Mouse (Mus musculus): Measurements from ENCODE around the gene Plin3.

Gene Plin3

DNA sequence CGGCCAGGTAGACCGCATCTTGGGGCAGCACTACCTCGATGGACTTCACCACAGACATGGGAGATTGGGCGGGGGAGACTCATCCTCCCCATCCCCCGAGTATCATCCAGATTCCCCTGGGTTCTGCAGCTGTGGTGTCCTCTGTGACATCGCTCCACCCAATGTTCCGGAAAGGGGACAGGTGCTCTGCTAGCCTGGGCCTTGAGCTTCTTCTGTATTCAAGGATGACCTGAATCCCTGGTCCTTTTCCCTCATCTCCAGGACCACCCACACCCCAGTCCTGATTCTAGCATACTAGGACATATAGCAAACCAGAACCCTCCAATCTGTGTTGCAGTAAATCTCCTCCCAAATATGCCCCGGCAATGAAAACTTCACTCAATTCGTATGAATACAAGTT is 7.5 kb upstream of the Plin3 start, which contains the start of gene Arrdc5:
Gene Arrdc5, minus strand, starts transcription at position 101 of the 400 bp plus-strand sequence.
- DNase-seq: no peak

DNA sequence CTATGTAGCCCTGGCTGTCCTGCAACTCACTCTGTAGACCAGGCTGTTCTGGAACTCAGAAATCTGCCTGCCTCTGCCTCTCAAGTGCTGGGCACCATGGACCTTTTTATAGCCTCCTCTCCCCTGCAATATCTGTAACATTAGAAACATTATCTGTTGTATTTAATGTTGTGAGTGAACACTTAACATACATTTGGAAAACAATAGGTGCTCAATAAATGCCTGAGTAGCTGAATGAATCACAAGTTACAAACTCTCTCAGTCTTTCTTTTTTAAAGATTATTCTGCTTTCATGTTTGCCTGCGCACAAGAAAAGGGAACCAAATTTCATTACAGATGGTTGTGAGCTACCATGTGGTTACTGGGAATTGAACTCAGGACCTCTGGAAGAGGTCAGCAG is 5.6 kb upstream of the Plin3 start:
- DNase-seq: no peak

DNA sequence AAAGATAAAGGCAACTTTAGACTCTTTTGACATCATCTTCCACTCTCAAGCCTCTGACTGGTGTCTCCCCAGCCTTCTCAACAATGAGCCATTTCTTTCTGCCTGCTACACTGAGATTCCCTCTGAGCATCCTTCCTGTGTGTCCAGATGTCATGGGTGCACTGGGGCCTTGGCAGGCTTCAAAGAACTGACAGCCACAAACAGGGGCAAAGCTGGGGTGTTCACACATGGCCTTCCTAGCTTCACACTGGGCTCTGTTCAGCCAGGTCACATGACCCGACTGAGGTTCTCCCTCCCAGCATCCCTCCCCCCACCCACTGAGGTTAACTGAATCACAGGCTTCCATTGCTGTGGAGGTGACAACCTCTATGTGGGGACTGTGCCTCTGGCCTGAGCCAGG is 3.5 kb upstream of the Plin3 start:
- DNase-seq: no peak

DNA sequence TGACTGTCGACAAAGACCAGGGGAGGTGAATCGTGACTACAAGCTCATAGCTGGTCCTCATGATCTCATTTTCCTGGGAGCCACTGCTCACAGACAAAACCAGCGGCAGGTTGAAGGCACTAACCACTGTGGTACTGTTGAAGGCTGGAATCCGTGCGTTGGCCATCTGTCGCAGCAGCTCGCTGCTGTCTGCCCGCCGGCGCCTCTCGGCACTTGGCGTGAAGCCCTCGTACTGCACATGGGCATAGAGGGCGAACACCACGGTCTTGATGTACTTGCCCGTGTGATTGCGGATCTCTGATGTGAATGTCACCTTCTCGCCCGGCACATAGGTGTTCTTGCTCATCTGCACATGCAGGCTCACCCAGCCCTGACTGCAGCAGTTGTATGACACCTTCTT is 1.6 kb upstream of the Plin3 start:
- DNase-seq: peak; percentile 62 to 70

DNA sequence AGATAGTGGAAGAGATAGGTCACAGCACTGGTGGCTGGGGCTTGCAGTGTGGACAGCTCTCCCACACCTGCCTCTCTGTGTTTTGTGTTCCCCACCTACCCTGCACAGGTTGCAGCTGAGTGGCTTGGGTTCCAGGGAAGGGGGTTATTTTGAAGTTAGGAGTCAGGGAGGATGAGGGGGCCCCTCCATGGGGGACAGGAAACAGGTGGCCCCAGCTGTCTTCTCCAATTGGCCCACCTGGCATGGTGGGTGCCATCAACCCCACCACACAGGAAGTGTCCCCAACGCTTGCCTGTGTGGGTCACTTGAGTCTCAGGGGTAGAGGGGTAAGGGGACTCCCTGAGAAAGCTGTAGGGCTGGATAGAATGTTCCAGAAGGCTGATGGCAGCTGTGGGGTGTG is 618 bp upstream of the Plin3 start:
- no peak for DNase-seq

DNA sequence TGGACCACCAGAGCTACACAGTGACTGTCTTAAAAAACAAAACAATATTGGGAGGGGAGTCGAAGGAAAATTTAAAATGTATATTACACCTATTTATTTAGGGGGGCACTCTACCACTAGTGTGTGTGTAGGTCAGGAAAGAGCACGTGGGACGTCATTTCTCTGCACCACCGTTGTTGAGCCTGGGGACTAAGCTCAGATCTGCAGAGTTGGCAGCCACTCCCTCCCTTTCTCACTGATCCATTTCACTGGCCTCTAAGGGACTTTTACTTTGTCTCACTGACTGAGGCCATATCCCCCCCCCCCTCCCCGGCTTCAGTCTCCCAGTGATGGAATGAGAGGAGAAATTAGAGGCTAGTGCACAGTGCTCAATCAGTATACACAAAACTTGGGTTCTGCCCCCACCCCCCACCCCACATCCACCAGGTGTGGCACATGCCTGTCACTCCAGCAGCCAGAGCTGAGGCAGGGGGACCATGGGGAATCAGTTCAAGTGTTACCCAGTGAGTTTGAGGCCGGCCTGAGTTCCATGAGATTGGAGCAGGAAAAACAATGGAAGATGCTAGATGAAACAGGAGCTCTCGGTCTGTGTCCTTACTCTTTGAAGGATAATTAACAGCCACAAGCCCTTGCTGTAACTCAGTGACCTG is 722 bp downstream of the Plin3 start:
- no peak for DNase-seq

DNA sequence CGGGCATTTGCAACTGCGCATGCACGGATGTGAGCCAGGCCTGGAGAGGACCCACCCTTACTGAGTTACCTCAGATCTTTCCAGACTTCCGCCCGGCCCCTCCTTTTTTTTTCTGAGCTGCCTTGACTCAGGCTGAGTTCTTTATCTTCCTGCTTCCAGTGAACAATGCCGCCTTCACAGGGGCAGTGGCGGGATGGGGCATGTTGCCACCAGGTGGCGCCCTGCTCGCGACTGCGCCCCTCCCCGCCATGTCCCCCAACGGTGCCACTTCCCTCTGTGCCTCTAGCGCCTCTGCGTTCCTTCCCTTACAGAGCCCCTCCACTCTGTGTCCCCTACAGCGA is 1.5 kb downstream of the Plin3 start:
- peak; percentile 66 to 74 for DNase-seq

DNA sequence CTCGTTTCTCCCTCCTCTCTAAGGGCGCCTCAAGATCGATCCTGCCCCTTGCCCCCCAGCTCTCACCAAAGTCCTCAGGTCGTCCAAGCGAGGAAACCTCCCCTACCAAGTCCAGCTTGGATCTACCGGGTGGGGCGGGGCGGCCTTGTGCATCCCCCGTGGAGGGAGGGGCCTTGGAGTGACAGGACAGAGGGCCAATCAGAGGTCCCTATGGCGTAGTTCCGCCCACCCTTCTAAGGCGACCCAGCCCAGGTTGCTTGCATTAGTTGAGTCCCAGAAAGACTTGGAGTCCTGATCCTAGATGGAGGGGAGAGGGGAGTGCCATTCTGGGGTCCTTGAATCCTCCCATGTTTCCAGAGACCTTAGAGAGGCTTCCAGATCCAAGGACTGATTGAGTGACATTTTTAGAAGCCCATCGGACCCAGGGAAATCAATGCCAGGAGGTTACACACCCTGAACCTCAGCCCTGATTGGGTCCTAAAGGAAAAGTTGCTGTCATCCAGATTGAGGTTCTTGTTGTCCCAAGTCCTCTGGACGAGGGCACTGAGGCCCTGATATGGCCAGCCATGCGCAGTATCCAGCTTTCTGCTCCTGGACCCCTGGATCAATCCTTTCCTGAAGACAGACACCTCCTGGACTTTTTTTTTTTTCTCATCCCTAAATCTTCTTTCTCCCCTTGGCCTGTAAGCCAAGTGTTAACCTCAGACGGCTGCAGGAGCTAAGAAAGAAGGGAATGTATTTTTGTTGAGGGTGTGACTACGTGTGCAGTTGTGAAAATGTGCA is 2.1 kb downstream of the Plin3 start:
- peak; percentile 38 to 52 for DNase-seq

DNA sequence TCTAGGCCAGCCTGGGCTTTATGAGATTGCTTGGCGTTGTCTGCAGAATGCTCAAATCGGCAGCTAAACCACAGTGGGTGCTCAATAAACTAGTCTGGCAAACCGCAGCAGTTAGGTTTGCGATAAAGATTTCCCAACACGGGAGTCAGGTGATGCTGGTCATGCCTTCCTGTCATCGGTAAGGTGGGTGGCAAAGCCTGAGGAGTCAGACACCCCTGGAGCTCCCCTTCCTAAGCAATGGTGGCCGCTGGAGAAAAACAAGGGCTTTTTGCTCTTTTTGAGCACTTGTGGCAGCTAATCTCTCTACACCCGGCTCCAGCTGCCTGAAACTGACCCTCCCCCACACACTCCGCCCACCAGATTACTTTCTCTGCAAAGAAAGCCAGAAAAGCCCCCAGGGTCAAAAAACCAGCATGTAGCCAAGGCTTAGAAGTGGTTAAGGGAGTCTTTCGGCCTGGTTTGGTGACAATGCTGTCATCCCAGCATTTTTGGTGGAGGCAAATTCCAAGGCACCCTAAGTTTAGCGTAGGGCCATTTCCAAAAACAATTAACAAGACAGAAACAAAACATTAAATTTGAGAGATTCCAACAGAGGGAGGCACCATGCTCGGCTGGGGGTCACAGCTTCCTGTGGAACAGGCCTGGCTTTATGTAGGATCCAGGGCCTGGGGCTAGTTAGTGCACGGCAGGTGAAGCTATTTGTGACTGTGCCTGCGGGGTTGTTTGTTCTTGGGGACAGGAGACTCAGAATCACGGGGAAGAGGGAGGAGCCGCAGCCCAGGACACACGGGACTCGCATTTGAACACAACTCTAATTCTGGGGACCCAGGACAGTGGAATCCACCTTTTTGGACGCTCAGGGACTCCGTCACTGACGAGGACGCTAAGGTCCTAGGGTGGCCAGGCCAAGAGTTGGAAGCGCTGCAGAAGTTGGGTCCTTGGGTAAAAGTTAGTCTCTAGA is 3.0 kb downstream of the Plin3 start:
- no peak for DNase-seq

DNA sequence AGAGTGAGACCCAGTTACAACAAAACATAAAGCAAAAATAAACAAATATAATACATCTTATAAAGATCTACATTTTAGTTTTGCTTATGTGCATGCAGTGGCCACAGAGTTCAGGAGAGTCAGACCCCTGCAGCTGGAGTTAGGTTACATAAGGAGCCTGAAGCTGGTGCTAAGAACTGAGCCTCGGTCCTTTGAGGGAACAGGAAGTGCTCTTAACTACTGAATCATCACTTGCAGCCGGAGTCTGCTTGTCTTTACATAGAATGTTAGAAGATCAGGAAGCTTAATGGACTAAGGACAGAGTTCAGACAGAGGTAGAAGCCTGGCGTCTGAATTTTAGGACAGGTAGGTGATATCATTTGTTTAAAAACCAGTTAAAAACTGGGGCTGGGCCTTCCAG is 3.8 kb downstream of the Plin3 start:
- no peak for DNase-seq

DNA sequence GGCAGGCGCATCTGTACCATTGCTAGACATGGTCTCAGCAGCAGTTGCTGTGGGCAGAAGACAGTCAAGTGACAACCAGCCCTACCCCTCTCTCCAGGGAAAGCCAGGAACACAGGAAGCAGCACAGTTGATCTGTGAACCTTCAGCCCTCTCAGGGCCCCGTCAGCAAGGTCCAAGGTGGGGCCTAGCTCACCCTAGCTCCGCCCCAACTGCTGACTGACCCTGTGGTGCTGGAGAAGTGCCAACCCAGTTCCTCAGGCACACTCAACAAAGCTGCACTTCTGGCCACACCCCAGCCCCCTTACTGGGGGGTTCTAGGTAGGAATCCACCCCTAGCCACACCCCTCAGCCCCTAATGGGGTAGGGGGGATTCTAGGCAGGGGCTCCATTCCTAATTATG is 4.8 kb downstream of the Plin3 start:
- no peak for DNase-seq

DNA sequence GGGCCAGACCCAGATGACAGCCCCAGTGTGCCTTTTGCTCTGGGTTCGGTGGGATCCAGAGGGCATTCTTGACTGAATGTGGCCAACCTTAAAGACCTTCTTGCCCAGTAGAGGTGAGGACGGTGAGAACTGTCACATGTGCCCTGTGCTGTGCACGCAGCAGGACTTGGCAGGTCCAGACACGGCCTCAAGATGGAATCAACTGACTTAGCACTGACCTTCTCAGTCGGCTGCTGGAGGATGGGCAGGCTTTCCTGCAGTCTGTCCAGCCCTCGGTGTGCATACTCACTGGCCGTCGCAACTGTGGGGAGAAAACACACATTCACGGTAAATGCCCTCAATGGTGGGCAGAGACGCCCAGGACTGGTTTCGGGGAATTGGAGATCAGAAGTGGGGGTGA is 6.7 kb downstream of the Plin3 start:
- no peak for DNase-seq

DNA sequence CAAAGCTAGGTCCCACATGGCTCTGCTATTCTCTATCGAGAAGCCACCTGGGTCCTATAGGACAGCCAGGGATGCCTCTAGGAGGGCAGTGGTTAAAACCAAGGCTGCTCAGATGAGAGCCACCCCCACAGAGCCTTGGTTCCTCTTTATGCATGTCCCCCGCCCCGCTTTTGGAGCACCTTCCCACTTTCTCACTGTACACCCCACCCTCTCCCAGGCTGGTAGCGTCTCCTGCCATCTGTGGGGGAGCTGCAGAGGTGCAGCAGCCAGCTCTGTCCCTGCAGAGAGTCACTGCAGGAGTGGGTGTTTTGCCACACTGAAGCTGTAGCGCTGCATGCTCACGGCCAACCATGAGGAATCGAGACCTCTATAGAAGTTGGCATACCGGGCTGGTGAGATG is 9.4 kb downstream of the Plin3 start:
- no peak for DNase-seq

DNA sequence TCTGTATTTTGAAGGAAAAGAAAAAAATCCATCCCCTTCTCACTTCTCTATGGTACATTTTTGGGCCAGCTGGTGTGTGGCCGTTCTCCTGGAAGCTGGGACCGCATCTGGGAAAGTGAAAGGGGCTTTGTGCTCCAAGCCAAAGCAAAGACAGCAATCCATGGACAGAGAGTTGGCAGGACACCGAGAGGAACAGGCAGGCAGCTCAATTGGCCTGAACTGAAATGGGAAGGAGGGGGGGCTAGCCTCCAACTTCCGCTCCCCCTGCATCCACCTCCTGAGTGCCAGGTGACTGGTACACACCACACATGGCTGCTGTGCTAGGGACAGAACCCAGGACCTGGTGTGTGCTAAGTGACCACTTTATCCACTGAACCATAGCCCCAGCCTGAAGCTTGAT is 9.9 kb downstream of the Plin3 start:
- DNase-seq: no peak

DNA sequence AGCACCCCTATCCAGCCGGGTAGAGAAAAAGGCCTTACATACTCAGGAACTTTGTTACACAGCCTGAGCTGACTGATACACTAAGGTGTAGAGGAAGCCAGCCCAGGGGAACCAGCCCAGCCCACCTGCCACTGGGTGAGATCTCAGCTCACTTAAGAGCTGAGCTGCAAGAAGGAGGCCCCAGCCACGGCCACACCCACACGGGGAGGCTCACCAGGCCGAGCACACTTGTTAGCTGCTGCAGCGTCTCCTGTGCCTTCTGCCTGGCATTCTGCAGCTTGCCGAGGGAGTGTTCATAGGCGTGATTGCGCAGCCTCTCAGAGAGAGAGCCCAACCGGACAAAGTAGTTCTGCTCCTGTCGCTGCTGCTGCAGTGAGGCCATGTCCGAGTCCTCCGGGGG is 11.5 kb downstream of the Plin3 start:
- no peak for DNase-seq

DNA sequence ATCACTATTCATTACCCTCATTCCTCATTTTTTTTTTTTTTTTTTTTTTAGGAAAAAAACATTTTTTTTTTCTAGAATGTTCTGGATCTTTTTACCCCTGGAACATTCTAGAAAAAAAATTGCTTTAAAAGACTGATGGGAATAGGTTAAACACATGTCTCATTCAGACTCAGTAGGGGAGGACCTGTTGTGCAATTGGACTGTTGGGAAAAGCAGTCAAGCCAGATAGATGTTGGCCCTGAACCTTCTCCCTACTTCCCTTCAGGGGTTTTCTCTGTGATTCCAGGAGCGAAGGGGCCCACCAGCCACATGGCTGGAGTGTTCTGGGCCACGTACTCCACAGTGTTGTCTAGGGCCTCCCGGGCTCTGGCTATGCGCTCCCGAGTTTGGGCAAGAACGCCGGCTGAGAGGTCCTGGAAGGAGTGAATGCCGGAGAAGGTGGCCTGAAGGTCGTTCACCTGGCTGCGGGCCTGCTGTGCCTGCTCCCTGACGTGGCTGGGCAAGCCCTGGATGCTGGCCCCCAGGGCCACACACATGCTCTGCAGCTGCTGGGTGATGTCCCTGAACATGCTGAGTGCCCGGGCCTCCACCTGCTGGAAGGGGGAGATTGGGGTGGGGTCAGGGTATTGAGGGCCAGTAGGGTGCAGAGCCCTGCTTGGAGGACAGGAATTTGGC is 13.1 kb downstream of the Plin3 start:
- DNase-seq: no peak

DNA sequence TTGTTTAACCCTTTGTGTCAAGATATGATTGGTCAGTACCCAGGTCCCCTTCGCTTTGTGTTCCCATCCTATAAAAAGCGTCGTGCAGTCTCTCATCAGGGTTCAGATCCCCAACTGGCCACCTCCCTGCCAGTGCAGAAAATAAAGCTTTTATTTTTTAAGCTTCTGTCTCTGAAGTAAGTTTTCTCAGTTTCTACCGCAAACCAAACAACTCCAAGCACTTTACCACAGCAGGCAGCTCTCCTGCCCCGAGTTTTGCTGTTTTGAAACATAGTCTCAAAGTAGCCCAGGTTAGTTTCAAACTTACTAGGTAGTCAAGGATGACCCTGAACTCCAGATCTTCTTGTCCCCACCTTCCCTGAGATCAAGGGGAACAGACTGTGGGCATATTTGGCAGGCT is 14.3 kb downstream of the Plin3 start:
- no peak for DNase-seq

DNA sequence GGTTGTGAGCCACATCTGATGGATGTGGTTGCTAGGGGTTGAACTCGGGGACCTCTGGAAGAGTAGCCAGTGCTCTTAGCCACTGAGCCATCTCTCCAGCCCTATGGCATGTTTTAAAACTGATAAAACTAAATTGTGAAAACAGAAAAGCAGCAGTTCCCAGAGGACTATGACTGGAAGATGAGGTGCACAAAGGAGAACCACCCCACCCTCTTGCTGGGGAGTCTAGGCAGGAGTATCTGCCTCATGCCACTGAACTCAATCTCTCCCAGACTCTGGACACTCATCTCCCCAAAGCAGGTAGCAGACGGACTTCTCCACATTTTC is 15.1 kb downstream of the Plin3 start:
- no peak for DNase-seq

DNA sequence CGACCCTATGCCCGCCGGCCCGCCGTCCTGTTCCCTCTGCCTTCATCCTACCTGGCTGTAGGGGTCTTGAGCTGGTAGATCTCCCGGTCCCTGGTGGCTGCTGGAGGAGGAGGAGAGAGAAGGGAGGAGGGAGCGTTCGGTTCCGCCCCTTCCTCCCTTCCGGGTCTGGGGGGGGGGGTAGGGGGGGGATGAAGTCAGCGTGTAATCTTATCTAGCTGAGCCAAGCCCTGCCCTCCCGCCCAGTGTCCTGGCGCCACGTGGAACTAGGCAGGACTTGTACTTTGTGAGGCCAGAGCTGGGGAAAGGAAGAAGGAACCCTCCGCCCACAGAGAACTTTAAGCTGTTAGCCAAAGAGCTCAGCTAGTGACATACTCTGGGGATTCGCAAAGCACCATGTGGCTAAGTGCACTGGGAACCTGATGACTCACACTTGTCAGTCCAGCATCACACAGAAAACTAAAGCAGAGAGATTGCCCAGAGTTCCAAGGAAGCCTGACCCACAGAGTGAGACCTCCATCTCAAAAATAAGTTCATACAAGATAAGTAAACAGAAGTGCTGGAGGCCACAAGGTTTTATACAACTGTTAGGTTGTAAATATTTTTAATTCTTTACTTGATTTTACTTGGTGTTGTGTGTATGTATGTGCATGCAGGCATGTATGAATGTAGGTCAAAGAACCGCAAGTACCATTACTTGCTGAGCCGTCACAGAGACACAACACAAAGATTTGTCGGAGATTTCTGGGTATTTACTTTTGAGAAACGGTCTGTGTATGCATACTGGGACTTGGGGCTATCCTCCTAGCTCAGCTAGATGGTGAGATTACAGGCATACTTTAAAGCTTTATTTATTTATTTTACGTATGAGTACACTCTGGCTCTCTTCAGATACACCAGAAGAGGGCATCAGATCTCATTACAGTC is 15.8 kb downstream of the Plin3 start, which contains the start of gene Ticam1:
Gene Ticam1, minus strand, starts transcription at position 144 of the 924 bp plus-strand sequence.
- peak; percentile 66 to 67 for DNase-seq

DNA sequence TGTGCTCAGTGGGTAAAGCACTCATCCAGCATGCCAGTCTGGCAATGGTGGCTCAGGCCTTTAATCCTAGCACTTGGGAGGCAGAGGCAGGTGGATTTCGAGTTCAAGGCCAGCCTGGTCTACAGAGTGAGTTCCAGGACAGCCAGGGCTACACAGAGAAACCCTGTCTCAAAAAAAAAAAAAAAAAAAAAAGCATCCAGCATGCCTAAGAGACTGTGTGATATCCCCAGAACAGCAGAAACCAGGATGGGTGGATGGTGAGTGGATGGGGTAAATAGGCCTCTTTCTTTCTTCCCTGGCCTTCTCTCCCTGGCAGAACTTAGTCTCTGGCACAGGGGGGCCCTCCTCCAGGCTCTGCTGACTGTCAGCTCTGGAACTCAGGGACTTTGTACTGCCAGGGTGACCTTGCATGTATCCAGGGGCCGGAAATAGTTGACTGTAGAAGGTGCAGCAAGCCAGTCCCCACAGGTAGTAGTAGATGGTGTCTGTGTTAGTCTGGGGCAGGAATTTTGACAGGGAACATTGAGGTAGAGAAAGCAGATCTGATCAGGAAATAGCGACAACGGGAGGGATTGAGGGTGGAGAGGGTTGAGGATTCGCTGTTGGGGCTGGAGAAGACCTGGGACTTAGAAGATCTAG is 16.7 kb downstream of the Plin3 start:
- peak in 1 of 2 experiments; percentile 14 for DNase-seq

DNA sequence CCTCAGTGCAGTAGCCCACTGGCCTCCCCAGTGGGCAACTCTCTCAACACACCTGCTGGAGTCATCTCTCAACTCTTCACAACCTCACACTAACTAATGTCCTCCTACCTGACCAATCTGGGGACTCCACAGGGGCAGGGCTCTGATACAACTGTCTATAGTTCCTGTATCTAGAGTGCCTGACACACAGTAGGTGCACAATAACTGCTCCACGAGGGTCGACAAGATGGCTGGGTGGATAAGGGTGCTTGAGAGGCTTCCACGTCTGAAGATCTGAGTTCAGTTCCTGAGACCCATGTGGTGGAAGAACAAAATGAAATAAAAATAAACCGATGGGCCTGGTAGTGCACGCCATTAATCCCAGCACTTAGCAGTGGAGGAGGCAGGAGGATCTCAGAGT is 18.7 kb downstream of the Plin3 start:
- no peak for DNase-seq
